Mouse (Mus musculus) left cerebral cortex, adult 11 months (tissue): Measurements from ENCODE around the gene Agap1.

Experiments
- DNase-seq: peaks from one replicate; pipeline ENCODE4 v3.0.0; 2022; ENCODE audit warnings: low spot score

Gene Agap1

GRCm38 (mm10) chr1:89934316-89935260, 480.0 kb downstream of the Agap1 start:
- DNase-seq, result no peak

DNA sequence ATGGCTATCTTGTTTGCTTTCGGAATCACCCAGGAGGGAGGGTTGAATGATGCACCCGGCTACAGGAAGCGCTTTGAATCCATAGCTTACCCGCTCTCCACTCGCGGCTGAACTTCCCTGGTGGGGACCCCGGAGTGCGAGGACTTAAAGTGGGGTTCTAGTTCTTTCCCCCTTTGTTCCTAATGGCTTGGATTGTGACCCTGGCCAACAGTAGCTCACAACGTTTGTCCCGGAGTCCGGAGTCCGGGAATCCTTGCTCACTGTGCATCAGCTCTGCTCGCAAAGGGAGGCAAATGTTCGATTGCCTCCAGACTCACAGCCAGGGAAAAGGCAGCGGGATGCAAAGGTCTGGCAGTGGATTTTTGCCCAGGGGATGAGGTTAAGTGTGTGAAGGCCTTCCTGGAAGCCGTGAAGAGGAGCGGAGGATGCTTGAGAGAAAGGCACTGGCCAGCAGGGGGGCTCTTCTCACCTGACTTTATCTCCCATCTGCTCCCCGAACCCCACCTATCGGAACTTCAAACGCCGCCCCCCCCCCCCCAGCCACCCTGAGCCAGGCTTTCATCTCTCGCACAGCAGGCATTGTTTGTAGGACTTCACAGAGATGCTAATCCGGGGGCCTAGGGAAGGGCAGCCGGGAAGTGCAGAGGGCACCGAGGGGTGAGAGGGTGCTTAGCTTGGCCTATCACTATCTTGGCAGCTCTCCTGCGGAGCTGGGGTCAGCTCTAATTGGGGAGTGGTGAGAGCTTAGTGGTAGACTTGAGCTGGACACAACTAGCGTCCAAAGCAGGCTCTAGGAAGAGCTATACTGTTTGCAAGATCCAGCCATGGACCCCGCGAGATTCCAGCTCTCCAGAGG, 481.1 kb downstream of the Agap1 start:
- DNase-seq, result no peak

- no peak for DNase-seq
These were observed 484.4 kb downstream of the Agap1 start for GRCm38 (mm10) chr1:89938884-89939595.

DNA sequence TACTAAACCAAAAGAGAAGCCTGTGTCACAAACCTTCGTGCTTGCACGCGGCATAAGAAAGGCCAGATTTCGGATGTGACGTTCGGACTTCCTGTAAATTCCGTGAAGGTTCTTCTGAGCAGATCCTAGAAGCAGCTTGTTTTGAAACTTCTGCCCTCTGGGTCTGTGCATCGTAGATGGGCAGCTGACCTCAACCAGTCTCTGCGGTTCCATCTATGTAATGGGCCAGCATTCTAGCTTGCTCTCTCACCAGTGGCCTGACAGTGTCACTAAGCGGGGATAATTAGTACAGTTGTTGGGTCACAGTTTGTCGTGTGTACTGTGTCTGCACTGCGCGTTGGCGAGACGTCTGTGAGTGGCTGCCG, 485.0 kb downstream of the Agap1 start:
- no peak for DNase-seq

GRCm38 (mm10) chr1:89939981-89940726, 485.5 kb downstream of the Agap1 start:
- no peak for DNase-seq

GRCm38 (mm10) chr1:89940961-89941524, 486.4 kb downstream of the Agap1 start:
- no peak for DNase-seq

DNA sequence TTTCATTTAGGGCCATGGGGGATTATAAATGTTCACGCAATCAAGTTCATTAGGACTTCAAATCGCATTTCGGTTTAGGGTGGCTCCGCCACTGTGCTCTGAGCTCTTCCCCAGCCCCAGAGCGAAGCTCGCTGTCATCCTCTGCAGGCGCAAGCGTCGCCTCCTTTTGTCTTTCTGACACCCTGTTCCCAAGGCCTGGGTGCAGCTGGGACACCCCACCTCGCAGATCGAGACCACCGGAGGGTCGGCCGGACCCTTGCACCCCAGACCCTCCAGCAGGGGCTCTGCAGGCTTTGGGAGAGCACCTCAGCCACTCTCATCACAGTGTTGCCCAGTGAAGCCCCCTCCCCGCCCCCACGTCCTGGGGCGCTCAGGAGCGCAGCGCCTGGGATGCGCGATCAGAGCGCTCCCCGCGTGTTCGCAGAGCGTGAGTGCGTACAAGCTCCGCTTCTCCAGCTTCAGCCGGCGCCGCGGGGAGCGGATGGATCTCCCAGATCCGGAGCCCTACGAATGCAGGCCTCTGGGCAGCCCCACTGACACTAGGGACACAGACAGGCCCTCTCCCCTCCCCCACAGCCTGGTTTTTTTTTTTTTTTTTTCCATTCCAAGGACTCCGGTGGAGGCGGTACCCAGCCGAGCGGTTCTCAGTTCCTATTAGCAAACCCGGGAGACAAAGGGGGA, 487.2 kb downstream of the Agap1 start:
- no peak for DNase-seq

GRCm38 (mm10) chr1:89942395-89942976, 487.9 kb downstream of the Agap1 start:
- DNase-seq, result no peak

DNA sequence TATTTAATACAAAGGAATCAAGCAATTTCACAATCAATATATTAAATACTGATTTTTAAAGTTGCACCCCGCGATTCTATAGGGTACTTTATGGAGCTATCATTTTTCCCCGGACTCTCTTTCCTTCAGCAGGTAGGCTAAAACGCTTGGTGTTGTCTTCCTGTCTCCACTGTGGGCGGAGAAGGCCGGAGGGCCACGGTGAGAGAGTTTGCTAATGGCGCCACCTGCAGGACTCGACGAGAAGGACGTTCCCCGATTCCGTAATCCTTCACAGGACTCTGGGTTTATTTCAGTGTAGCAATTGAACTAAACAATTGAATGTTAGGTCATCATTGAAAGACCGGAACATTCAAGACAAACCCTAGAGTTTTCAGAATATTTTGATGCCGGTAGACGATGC, 488.6 kb downstream of the Agap1 start:
- DNase-seq, result no peak
